Mouse (Mus musculus) heart, embryonic 16.5 days (tissue): ENCODE results near the gene Zmynd10. TPM values are rescaled to one million over a fixed set of nuclear protein-coding genes. Genes with fewer than 3 reads are reported as not detected.

Experiments used
- ATAC-seq: fragments of 200-750 bp; cut with Nextera tagmentation; replicated peaks from 2 replicates; pipeline ENCODE4 v1.8.0; 2017; ENCODE audit warnings: moderate number of reproducible peaks; ENCODE audit not compliant: insufficient read depth, low FRiP score; ENCODE audit errors: extremely low read depth
- H3K27ac ChIP-seq: fragments of 300-500 bp; sonication (generic); 2 replicates; pipeline ENCODE4 v1.5.1; 2014; ENCODE audit warnings: mild to moderate bottlenecking, low read length, control low read depth, moderate library complexity
- H3K27me3 ChIP-seq: fragments of 300-500 bp; sonication (generic); 2 replicates; pipeline ENCODE4 v1.6.1; 2014; ENCODE audit warnings: low read length, mixed read lengths; ENCODE audit not compliant: control insufficient read depth, insufficient read depth
- H3K36me3 ChIP-seq: fragments of 300-500 bp; sonication (generic); 2 replicates; pipeline ENCODE4 v1.6.1; 2014; ENCODE audit not compliant: control insufficient read depth, insufficient read depth
- H3K4me1 ChIP-seq: fragments of 300-500 bp; sonication (generic); 2 replicates; pipeline ENCODE4 v1.6.1; 2014; ENCODE audit warnings: low read length, mixed read lengths; ENCODE audit not compliant: control insufficient read depth, insufficient read depth
- H3K4me2 ChIP-seq: fragments of 300-500 bp; sonication (generic); 2 replicates; pipeline ENCODE4 v1.6.1; 2014; ENCODE audit warnings: low read depth, mild to moderate bottlenecking, control low read depth, low read length
- H3K4me3 ChIP-seq: fragments of 300-500 bp; sonication (generic); 2 replicates; pipeline ENCODE4 v1.5.1; 2014; ENCODE audit warnings: mild to moderate bottlenecking, control low read depth, low read length
- H3K9ac ChIP-seq: fragments of 300-500 bp; sonication (generic); 2 replicates; pipeline ENCODE4 v1.6.1; 2014; ENCODE audit warnings: low read length, control low read depth
- H3K9me3 ChIP-seq: fragments of 300-500 bp; sonication (generic); replicated peaks from 2 replicates; pipeline ENCODE4 v1.6.1; 2016; ENCODE audit warnings: low read length; ENCODE audit not compliant: control insufficient read depth
- WGBS: fragments of 180-500 bp; shearing (Covaris S2); extraction: QIAGEN DNeasy Blood & Tissue Kit; methylation state at CpG from one replicate; pipeline ENCODE4 v1.1.7; 2014; 5-methylcytosine and 5-hydroxymethylcytosine counted together
- polyA plus RNA-seq: library from polyadenylated mRNA; unstranded; fragments of >200 nt; fragmentation: Nextera tagmentation; extraction: Ambion mirVana; gene quantifications from 2 replicates; pipeline ENCODE4 v1.2.1, GENCODE M21; 2015

The Zmynd10 gene
- polyA plus RNA-seq, 1 experiment from 2014 or later = 1.7 TPM

DNA sequence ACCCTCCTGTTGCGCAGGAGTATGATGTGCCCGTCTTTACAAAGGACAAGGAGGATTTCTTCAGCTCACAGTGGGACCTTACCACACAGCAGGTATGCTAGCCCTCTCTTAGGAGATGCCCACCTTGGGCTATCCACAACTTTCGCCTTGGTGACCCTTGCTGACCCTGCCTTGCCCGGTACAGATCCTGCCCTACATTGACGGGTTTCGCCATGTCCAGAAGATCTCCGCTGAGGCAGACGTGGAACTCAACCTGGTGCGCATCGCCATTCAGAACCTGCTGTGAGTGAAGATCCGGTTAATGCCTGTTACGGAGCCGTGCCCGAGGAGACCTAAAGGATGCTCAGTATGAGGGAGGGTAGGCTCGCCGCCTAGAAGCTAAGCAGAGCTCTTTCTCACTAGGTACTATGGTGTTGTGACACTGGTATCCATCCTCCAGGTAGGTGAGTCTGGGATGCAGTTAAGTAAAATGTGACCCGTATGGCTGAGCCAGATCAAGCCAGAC is 2.9 kb upstream of the Zmynd10 start:
- Histone ChIP-seq H3K36me3 (peaks cover 12% of the 10 kb centered on the region), H3K9ac (no peak overlapping the region), H3K4me2 (no peak overlapping the region), H3K9me3 (no peaks in the 10 kb centered on the region), H3K27ac (no peak overlapping the region), H3K4me1 (peaks cover 30% of the 10 kb centered on the region), H3K27me3 (no peaks in the 10 kb centered on the region), H3K4me3 (no peak overlapping the region)
- 93% methylated on average over 17 of the region's 17 CpGs for WGBS
- ATAC-seq = no peak

DNA sequence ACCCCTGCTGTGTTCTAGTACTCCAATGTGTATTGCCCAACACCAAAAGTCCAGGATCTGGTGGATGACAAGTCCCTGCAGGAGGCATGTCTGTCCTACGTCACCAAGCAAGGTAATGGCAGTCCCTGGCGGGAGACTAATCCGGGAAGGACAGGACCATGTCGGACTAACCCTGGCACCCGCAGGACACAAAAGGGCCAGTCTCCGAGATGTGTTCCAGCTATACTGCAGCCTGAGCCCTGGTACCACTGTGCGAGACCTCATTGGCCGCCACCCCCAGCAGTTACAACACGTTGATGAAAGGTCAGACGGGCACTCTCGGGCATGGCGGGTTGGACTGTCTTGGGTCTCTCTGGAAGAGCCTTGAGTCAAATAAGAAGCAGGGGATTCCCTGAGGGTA is 2.4 kb upstream of the Zmynd10 start:
- H3K27me3 ChIP-seq = no peaks in the 10 kb centered on the region
- 86% methylated on average over 12 of the region's 12 CpGs for WGBS
- H3K4me2 ChIP-seq = no peak overlapping the region
- peaks cover 30% of the 10 kb centered on the region for H3K4me1 ChIP-seq
- no peak for ATAC-seq
- no peak overlapping the region for H3K27ac ChIP-seq
- H3K36me3 ChIP-seq = peaks cover 9% of the 10 kb centered on the region
- no peaks in the 10 kb centered on the region for H3K9me3 ChIP-seq
- H3K9ac ChIP-seq = no peak overlapping the region
- H3K4me3 ChIP-seq = no peak overlapping the region

DNA sequence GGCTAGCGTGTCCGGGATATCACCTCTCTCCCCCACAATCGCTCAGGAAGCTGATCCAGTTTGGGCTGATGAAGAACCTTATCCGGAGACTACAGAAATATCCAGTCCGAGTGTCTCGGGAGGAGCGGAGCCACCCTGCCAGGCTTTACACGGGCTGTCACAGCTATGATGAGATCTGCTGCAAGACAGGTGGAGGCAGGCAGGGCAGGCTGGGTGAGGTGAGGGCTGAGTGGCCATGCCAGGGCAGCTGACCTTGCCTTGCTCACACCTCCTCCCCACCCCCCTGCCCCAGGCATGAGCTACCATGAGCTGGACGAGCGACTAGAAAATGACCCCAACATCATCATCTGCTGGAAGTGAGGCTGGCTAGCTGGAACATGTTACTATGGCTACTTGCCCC is 1.9 kb upstream of the Zmynd10 start:
- H3K4me3 ChIP-seq = no peak overlapping the region

DNA sequence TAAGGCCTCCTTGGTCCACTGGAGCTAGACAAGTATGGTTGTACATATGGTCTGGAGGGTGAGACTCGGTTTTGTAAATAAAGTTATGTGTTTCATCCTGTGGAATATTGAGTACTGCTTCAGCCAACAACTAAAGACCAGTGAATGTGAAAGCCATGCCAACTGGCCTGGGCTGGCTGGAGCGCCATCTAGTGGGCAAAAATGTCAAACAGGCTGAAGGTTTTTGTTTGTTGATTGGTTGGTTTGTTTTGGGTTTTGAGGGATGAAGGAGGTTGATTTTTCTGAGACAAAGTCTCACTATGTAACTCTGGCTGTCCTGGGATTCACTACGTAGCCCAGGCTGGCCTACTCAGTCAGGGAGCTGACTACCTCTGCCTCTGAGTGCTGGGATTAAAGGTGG is 1.5 kb upstream of the Zmynd10 start:
- H3K27ac ChIP-seq = no peak overlapping the region
- H3K9ac ChIP-seq = no peak overlapping the region
- 10% methylated on average over 3 of the region's 3 CpGs for WGBS
- H3K4me3 ChIP-seq = no peak overlapping the region
- no peak overlapping the region for H3K4me2 ChIP-seq
- no peaks in the 10 kb centered on the region for H3K9me3 ChIP-seq
- peaks cover 9% of the 10 kb centered on the region for H3K36me3 ChIP-seq
- no peak for ATAC-seq
- H3K4me1 ChIP-seq = peaks cover 31% of the 10 kb centered on the region
- peaks cover 7% of the 10 kb centered on the region for H3K27me3 ChIP-seq

More for the DNA sequence above, 1.9 kb upstream of the Zmynd10 start:
- peaks cover 30% of the 10 kb centered on the region for H3K4me1 ChIP-seq
- no peak overlapping the region for H3K27ac ChIP-seq
- no peak overlapping the region for H3K4me2 ChIP-seq
- 79% methylated on average over 10 of the region's 10 CpGs for WGBS
- H3K36me3 ChIP-seq = peaks cover 9% of the 10 kb centered on the region
- H3K9ac ChIP-seq = no peak overlapping the region
- ATAC-seq = no peak
- peaks cover 3% of the 10 kb centered on the region; the same call in 1 of the 2 replicates for H3K27me3 ChIP-seq
- no peaks in the 10 kb centered on the region for H3K9me3 ChIP-seq

DNA sequence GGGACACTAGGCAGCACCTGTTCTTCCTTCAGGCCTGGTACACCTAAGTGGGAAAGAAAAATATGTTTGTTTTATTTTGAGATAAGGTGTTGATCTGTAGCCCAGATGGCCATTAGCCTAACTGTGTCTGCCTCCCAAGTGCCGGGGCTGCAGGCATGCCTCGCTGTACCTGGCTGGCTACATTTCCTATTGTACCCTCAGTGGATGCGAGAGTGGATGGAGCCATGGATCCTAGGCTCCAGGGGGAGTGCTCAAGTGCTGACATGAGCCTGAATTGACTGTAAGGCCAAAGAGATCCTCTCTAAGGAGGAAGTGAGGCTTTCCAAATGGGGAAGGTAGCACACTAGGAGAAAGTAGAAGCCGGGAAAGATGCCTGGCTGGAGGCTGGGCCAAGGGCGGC is 859 bp downstream of the Zmynd10 start:
- Histone ChIP-seq H3K4me1 (peaks cover 31% of the 10 kb centered on the region), H3K27ac (no peak overlapping the region), H3K27me3 (peaks cover 8% of the 10 kb centered on the region), H3K9ac (no peak overlapping the region), H3K36me3 (peaks cover 9% of the 10 kb centered on the region), H3K4me3 (no peak overlapping the region), H3K9me3 (no peaks in the 10 kb centered on the region), H3K4me2 (no peak overlapping the region)
- WGBS = 77% methylated on average over 5 of the region's 5 CpGs
- ATAC-seq = no peak

DNA sequence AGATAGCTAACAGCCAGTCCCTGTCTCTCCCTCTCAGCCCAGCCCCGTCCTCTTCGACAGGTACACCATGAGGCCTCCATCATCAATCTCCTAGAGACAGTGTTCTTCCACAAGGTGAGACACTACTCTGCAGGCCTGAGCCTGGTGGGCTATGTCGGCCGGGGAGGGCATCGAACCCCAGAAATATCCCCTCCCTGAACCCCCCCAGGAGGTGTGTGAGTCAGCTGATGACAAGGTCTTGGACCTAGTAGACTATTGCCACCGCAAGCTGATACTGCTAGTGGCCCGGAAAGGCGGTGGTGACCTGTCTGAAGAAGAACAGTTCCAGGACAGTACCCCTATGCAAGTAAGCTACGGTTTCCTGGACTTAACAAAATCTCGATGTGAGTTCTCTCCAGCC is 1.7 kb downstream of the Zmynd10 start:
- Histone ChIP-seq H3K9me3 (no peaks in the 10 kb centered on the region), H3K4me2 (no peak overlapping the region), H3K27me3 (peaks cover 8% of the 10 kb centered on the region), H3K4me3 (no peak overlapping the region), H3K27ac (no peak overlapping the region), H3K4me1 (peaks cover 31% of the 10 kb centered on the region), H3K36me3 (peaks cover 9% of the 10 kb centered on the region), H3K9ac (no peak overlapping the region)
- 88% methylated on average over 10 of the region's 10 CpGs for WGBS
- no peak for ATAC-seq

DNA sequence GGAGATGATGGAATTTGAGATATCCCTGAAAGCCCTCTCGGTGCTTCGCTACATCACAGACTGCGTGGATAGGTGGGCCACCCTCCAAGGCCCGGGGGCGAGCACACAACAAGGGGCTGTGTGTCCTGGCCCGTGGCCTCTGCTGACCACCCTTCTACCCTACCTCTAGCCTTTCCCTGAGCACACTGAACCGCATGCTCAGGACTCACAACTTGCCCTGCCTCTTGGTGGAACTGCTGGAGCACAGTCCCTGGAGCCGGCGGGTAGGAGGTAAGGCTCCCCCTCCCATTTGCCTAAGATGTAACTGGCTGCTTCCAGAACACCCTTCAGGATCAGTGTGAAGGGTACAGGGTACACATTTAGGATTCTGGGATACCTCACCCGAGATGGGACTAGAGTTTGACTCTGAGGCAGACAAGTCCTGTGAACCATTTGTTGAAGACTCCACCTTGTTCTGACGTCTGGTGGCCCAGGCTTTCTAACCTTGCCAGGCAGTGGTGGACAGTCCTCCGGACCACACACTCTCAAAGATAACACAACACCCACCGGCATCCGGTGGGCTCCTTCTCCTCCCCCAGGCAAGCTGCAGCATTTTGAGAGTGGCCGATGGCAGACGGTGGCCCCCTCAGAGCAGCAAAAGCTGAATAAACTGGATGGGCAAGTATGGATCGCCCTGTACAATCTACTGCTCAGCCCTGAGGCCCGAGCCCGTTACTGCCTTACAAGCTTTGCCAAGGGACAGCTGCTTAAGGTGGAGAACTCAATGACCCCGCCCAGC is 2.4 kb downstream of the Zmynd10 start:
- peaks cover 31% of the 10 kb centered on the region for H3K4me1 ChIP-seq
- 79% methylated on average over 20 of the region's 20 CpGs for WGBS

DNA sequence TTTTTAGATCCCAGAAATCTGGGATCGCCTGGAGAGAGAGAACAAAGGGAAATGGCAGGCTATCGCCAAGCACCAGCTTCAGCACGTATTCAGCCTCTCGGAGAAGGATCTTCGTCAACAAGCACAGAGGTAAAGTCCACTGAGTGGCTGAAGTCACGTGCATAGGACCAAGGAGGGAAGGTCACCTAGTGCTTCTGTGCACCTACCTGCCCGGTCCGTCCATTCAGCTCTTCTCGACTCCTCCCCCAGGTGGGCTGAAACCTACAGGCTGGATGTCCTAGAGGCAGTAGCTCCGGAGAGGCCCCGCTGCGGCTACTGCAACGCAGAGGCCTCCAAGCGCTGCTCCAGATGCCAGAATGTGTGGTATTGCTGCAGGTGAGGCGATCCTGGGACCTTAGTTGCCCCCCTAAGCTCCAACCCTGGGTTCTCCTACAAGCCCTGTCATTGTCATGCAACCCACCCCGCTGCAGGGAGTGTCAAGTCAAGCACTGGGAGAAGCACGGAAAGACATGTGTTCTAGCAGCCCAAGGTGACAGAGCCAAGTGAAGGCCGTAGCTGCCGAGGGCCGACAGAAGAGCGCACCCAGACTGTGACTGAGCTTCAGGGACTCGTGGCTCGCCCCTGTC is 3.5 kb downstream of the Zmynd10 start:
- Histone ChIP-seq H3K36me3 (no peaks in the 10 kb centered on the region), H3K9ac (peak overlapping the region; percentile 71), H3K4me1 (peaks cover 32% of the 10 kb centered on the region), H3K9me3 (no peaks in the 10 kb centered on the region), H3K4me2 (peak overlapping the region; percentile 91), H3K27me3 (peaks cover 8% of the 10 kb centered on the region), H3K27ac (0 out of 2 replicates have a peak overlapping the region, but pooled peaks have one; percentile 1), H3K4me3 (peak overlapping the region; percentile 51)
- ATAC-seq = no peak
- 46% methylated on average over 23 of the region's 23 CpGs for WGBS

More for the DNA sequence above, 2.4 kb downstream of the Zmynd10 start:
- Histone ChIP-seq H3K9me3 (no peaks in the 10 kb centered on the region), H3K4me2 (no peak overlapping the region), H3K36me3 (peaks cover 3% of the 10 kb centered on the region), H3K9ac (no peak overlapping the region), H3K4me3 (no peak overlapping the region), H3K27me3 (peaks cover 8% of the 10 kb centered on the region), H3K27ac (no peak overlapping the region)
- no peak for ATAC-seq
